Mouse (Mus musculus) T-helper 2 cell (primary cell): ENCODE measurements around the gene Hist2h3c1.

Experiments
- in situ Hi-C: fragments of 300-600 bp; cut with MboI, MseI; formaldehyde crosslinking; loops from one replicate; pipeline ENCODE4 v1.15.1; 2025; ENCODE audit warnings: high pct_unique_total_duplicates

Gene Hist2h3c1

GRCm38 (mm10) chr3:96255926-96256593 lies 9.6 kb downstream of the Hist2h3c1 start:
- in situ Hi-C loops = no loop called here

GRCm38 (mm10) chr3:96257190-96257589 lies 10.7 kb downstream of the Hist2h3c1 start:
- in situ Hi-C loops = no loop called here

GRCm38 (mm10) chr3:96260220-96260619 lies 13.7 kb downstream of the Hist2h3c1 start:
- in situ Hi-C loops = loop anchor here (10.0 kb wide), 1 partner anchor 585 kb away; no protein-coding TSS in a partner anchor

- in situ Hi-C loops = loop anchor here (10.0 kb wide), 1 partner anchor 587 kb away; no protein-coding TSS in a partner anchor
Measured at GRCm38 (mm10) chr3:96261623-96262022, 15.1 kb downstream of the Hist2h3c1 start.

- in situ Hi-C loops = loop anchor here (10.0 kb wide), 1 partner anchor 588 kb away; no protein-coding TSS in a partner anchor
Measured at GRCm38 (mm10) chr3:96262216-96262875, 15.9 kb downstream of the Hist2h3c1 start.

GRCm38 (mm10) chr3:96262979-96263550 lies 16.6 kb downstream of the Hist2h3c1 start, which contains the start of gene Hist2h4:
Hist2h4 (minus strand) TSS chr3:96263311.
- in situ Hi-C loops = loop anchor here (10.0 kb wide), 1 partner anchor 588 kb away; no protein-coding TSS in a partner anchor

GRCm38 (mm10) chr3:96263558-96264403 lies 17.3 kb downstream of the Hist2h3c1 start:
- in situ Hi-C loops = loop anchor here (10.0 kb wide), 1 partner anchor 589 kb away; no protein-coding TSS in a partner anchor

GRCm38 (mm10) chr3:96264404-96264949 lies 18.0 kb downstream of the Hist2h3c1 start:
- in situ Hi-C loops = loop anchor here (10.0 kb wide), 1 partner anchor 590 kb away; no protein-coding TSS in a partner anchor

- in situ Hi-C loops = loop anchor here (10.0 kb wide), 1 partner anchor 591 kb away; no protein-coding TSS in a partner anchor
Measured at GRCm38 (mm10) chr3:96266132-96266710, 19.7 kb downstream of the Hist2h3c1 start.

- in situ Hi-C loops = loop anchor here (10.0 kb wide), 1 partner anchor 593 kb away; no protein-coding TSS in a partner anchor
Measured at GRCm38 (mm10) chr3:96267541-96267940, 21.1 kb downstream of the Hist2h3c1 start.

- in situ Hi-C loops = loop anchor here (10.0 kb wide), 1 partner anchor 593 kb away; no protein-coding TSS in a partner anchor
Measured at GRCm38 (mm10) chr3:96268051-96268775, 21.7 kb downstream of the Hist2h3c1 start, which contains the start of gene Hist2h3b. Hist2h3b (plus strand) TSS chr3:96268654.

- in situ Hi-C loops = loop anchor here (10.0 kb wide), 1 partner anchor 594 kb away; no protein-coding TSS in a partner anchor
Measured at GRCm38 (mm10) chr3:96268776-96269378, 22.4 kb downstream of the Hist2h3c1 start.

GRCm38 (mm10) chr3:96269511-96270474 lies 23.3 kb downstream of the Hist2h3c1 start, which contains the start of gene Hist2h2bb:
Hist2h2bb (plus strand) TSS chr3:96269752.
- in situ Hi-C loops = loop anchor here (10.0 kb wide), 1 partner anchor 595 kb away; no protein-coding TSS in a partner anchor

GRCm38 (mm10) chr3:96273591-96274465 lies 27.3 kb downstream of the Hist2h3c1 start:
- in situ Hi-C loops = no loop called here

GRCm38 (mm10) chr3:96277428-96277799 lies 30.9 kb downstream of the Hist2h3c1 start:
- in situ Hi-C loops = no loop called here

- in situ Hi-C loops = no loop called here
Measured at GRCm38 (mm10) chr3:96277800-96278624, 31.5 kb downstream of the Hist2h3c1 start.
